Mouse (Mus musculus) heart, postnatal 0 days (tissue): Measurements from ENCODE around the gene Vps26c. TPM values are rescaled to one million over a fixed set of nuclear protein-coding genes. Genes with fewer than 3 reads are reported as not detected.
A peak's percentile ranks its signal among the peaks of the same experiment; 100 is the strongest.

Experiments used
- ATAC-seq: fragments of 200-750 bp; cut with Nextera tagmentation; 2 replicates; pipeline ENCODE4 v1.8.0; 2017; ENCODE audit warnings: low read depth, moderate number of reproducible peaks, moderate library complexity; ENCODE audit not compliant: insufficient read depth
- DNase-seq: peaks from one replicate; pipeline ENCODE4 v3.0.0-alpha.2; 2016; ENCODE audit warnings: low spot score
- H3K27ac ChIP-seq: fragments of 300-500 bp; sonication (generic); 2 replicates; pipeline ENCODE4 v1.5.1; 2014; ENCODE audit warnings: low read depth, mild to moderate bottlenecking
- H3K27me3 ChIP-seq: fragments of 300-500 bp; sonication (generic); 2 replicates; pipeline ENCODE4 v1.6.1; 2014; ENCODE audit warnings: low read length, mixed read lengths; ENCODE audit not compliant: control insufficient read depth, insufficient read depth
- H3K36me3 ChIP-seq: fragments of 300-500 bp; sonication (generic); replicated peaks from 2 replicates; pipeline ENCODE4 v1.6.1; 2014; ENCODE audit warnings: low read length, mixed read lengths; ENCODE audit not compliant: control insufficient read depth, insufficient read depth
- H3K4me1 ChIP-seq: fragments of 300-500 bp; sonication (generic); 2 replicates; pipeline ENCODE4 v1.6.1; 2014; ENCODE audit warnings: antibody characterized with exemption; ENCODE audit not compliant: control insufficient read depth, insufficient read depth
- H3K4me2 ChIP-seq: fragments of 300-500 bp; sonication (generic); 2 replicates; pipeline ENCODE4 v1.6.1; 2014; ENCODE audit warnings: low read depth, mild to moderate bottlenecking, low read length, moderate library complexity
- H3K4me3 ChIP-seq: fragments of 300-500 bp; sonication (generic); 2 replicates; pipeline ENCODE4 v1.5.1; 2014; ENCODE audit warnings: low read depth, low read length
- H3K9ac ChIP-seq: fragments of 300-500 bp; sonication (generic); replicated peaks from 2 replicates; pipeline ENCODE4 v1.6.1; 2014; ENCODE audit warnings: low read depth, low read length, mixed read lengths
- H3K9me3 ChIP-seq: fragments of 300-500 bp; sonication (generic); replicated peaks from 2 replicates; pipeline ENCODE4 v1.6.1; 2016; ENCODE audit warnings: low read length; ENCODE audit not compliant: control insufficient read depth
- CTCF ChIP-seq: IDR thresholded peaks from 2 replicates; pipeline ENCODE4 v1.5.1; 2016; ENCODE audit warnings: antibody characterized with exemption, control low read depth, low read depth
- EP300 ChIP-seq: IDR thresholded peaks from 2 replicates; pipeline ENCODE4 v1.6.1; 2016; ENCODE audit warnings: antibody characterized with exemption, low read depth
- WGBS: fragments of 180-500 bp; shearing (Covaris S2); extraction: QIAGEN DNeasy Blood & Tissue Kit; methylation state at CpG from one replicate; pipeline ENCODE4 v1.1.7; 2014; 5-methylcytosine and 5-hydroxymethylcytosine counted together
- polyA plus RNA-seq: library from polyadenylated mRNA; unstranded; fragments of >200 nt; fragmentation: Nextera tagmentation; extraction: Ambion mirVana; gene quantifications from 2 replicates; pipeline ENCODE4 v1.2.1, GENCODE M21; 2015
- total RNA-seq: library from RNA; depleted of rRNA; stranded (reverse); fragments of >200 nt; gene quantifications from 2 replicates; pipeline ENCODE4 v1.2.3, GENCODE M21; 2014; ENCODE audit warnings: low replicate concordance; rRNA removed

Vps26c gene
- total and polyA plus RNA-seq, 2 experiments from 2014 or later, result 37.2 to 55.8 TPM

DNA sequence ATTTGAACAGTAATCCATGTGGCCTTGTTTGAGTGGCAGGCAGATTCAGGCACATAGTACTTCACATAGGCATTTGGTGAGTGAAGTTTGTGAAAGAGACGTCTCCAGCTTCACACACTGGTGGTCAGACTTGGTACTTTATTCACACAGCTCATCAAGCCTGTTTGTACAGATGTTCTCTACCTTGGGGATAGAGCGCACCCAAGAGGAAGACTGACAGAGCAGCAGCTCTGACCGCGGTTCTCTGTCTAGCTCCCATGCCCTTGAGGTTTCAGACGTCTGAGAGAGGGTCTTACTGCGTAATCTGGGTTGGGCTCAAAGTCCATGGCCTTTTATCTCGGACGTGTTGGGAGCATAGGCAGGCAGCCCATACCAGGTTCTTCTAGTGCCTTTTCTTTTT lies 77.5 kb downstream of the Vps26c start:
- WGBS, result 73% methylated on average over 8 of the region's 8 CpGs
- H3K4me2 ChIP-seq, result no peak overlapping the region
- H3K4me3 ChIP-seq, result no peak overlapping the region
- H3K9ac ChIP-seq, result no peak overlapping the region
- DNase-seq, result no peak
- H3K27me3 ChIP-seq, result no peaks in the 10 kb centered on the region
- H3K9me3 ChIP-seq, result no peaks in the 10 kb centered on the region
- H3K4me1 ChIP-seq, result no peaks in the 10 kb centered on the region
- ATAC-seq, result no peak
- no peak overlapping the region for H3K27ac ChIP-seq
- TF ChIP-seq CTCF (peak; percentile 34), EP300 (no peak)
- H3K36me3 ChIP-seq, result peaks cover 85% of the 10 kb centered on the region

Other genes with a start within 250 kb of the Vps26c start
- 3.3 and 4.6 TPM in 2 replicates for gene Hlcs, start 213.3 kb downstream of the Vps26c start, total RNA-seq
- gene Hlcs, start 213.3 kb downstream of the Vps26c start, polyA plus RNA-seq, result 5.5 and 5.6 TPM in 2 replicates
- 3.9 and 4.6 TPM in 2 replicates for gene Ripply3, start 198.4 kb downstream of the Vps26c start, total RNA-seq
- 4.5 and 5.3 TPM in 2 replicates for gene Ripply3, start 198.4 kb downstream of the Vps26c start, polyA plus RNA-seq
- 159 and 178 TPM in 2 replicates for gene Ttc3, start 156.2 kb downstream of the Vps26c start, total RNA-seq
- gene Ttc3, start 156.2 kb downstream of the Vps26c start, polyA plus RNA-seq, result 121 and 133 TPM in 2 replicates
- 134 and 146 TPM in 2 replicates for gene Pigp, start 155.0 kb downstream of the Vps26c start, total RNA-seq
- 229 and 244 TPM in 2 replicates for gene Pigp, start 155.0 kb downstream of the Vps26c start, polyA plus RNA-seq
- gene Dyrk1a, start 43.2 kb upstream of the Vps26c start, total RNA-seq, result 55.2 and 90.3 TPM in 2 replicates
- 6.9 and 7.7 TPM in 2 replicates for gene Dyrk1a, start 43.2 kb upstream of the Vps26c start, polyA plus RNA-seq